Mouse (Mus musculus): ENCODE measurements at regions not wholly inside any gene's neighbourhood (a gene's known extent, or its start where the extent isn't known, plus 50 kb on each side); places are given as distances from the start of the nearest gene placed in this dataset.

DNA sequence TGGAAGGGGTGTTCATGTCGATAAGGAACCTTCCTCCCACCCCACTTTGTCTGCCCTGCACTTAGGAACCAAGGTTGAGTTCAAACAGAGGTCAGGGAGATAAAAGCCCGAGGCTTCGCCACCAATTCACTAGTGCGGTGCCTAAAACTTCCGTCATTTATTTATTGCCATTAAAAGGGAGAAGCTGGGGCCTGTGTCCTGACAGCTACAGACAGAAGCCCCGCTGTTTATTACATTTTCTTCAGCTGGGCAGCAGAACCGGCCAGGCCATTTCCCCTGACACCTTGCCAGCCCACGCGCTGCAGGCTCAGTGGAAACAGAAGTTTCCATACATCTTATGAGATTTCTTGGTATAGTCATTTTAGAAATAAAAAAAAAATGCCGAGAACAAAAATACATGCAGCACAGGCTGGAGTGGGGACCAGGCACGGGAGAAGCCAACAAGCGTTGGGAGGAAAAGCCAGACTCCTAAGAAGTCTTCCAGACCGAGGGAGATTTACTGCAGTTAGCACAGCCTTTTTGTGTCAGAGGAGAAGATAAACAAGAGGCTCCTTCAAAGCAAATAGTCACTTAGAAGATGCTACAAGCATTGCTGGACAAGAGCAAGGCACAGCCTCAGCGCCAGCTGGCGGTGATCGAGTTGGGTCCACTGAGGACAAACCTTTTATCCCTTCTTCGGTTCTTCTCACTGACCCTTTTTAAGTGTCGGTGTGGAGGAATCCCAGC is 120.5 kb upstream of the Gm10295 start:
- Histone ChIP-seq H3K36me3 (replicated peaks) (no peaks in the 10 kb centered on the region), H3K4me1 (peaks cover 14% of the 10 kb centered on the region), H3K9me3 (no peaks in the 10 kb centered on the region), H3K27ac (peak overlapping the region; percentile 51; the same call in 1 of the 2 replicates), H3K27me3 (ENCODE audit: poor library complexity, severe bottlenecking) (no peaks in the 10 kb centered on the region), H3K4me3 (no peak overlapping the region)
- 56% methylated on average over 18 of the region's 18 CpGs for WGBS
- DNase-seq (ENCODE audit: extremely low spot score, low spot score), result no peak

DNA sequence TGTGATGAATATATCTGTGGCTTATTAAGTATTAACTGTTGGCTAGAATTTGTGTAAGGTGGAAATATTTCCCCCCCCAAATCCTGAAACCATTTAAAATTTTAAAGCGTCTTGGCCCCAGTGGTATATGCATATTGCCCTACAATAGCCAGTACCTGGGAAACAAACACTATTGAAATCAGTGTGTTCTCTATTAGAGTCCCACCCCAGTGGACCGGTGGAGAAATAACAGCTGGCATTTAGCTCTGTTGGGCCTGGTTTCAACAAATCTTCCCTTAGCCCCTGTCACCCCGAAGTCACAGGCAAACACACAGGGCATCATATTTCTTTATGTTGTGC is 120.0 kb upstream of the Gm10295 start:
- Histone ChIP-seq H3K4me1 (peaks cover 14% of the 10 kb centered on the region), H3K27me3 (ENCODE audit: poor library complexity, severe bottlenecking) (no peaks in the 10 kb centered on the region), H3K4me3 (no peak overlapping the region), H3K9me3 (no peaks in the 10 kb centered on the region), H3K36me3 (replicated peaks) (no peaks in the 10 kb centered on the region), H3K27ac (no peak overlapping the region)
- WGBS, result 54% methylated on average over 3 of the region's 3 CpGs
- no peak for DNase-seq (ENCODE audit: extremely low spot score, low spot score)

- Histone ChIP-seq H3K9me3 (no peaks in the 10 kb centered on the region), H3K4me1 (peaks cover 18% of the 10 kb centered on the region), H3K27me3 (ENCODE audit: poor library complexity, severe bottlenecking) (no peaks in the 10 kb centered on the region), H3K4me3 (no peak overlapping the region), H3K36me3 (replicated peaks) (no peaks in the 10 kb centered on the region), H3K27ac (no peak overlapping the region)
- DNase-seq (ENCODE audit: extremely low spot score, low spot score), result no peak
- 63% methylated on average over 2 of the region's 2 CpGs for WGBS
Observed at GRCm38 (mm10) chr7:71470418-71470817, 119.1 kb upstream of the Gm10295 start.

DNA sequence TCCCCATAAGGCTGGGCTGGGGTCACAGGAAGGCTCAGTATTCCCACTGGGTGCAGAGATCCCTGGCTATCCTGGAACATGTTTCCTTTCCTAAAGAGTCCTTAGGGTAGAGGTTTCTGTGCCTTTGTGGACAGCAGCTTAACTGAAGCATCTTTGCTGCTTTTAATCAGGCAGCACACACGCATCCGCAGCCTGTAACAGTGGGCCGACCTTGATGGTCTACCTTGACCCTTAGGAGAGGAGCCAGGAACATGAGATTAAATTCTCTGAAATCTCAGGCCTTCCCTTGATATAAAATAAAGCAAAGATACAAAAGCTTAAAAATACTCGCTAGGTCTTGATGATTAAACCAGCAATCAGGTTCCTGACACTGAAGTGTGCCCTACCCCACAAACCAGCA is 118.7 kb upstream of the Gm10295 start:
- Histone ChIP-seq H3K27ac (no peak overlapping the region), H3K27me3 (ENCODE audit: poor library complexity, severe bottlenecking) (no peaks in the 10 kb centered on the region), H3K4me3 (no peak overlapping the region), H3K9me3 (no peaks in the 10 kb centered on the region), H3K36me3 (replicated peaks) (no peaks in the 10 kb centered on the region), H3K4me1 (peaks cover 18% of the 10 kb centered on the region)
- no peak for DNase-seq (ENCODE audit: extremely low spot score, low spot score)
- 81% methylated on average over 4 of the region's 4 CpGs for WGBS

- H3K36me3 ChIP-seq (replicated peaks), result no peaks in the 10 kb centered on the region
- H3K4me1 ChIP-seq, result peaks cover 18% of the 10 kb centered on the region
- no peaks in the 10 kb centered on the region for H3K9me3 ChIP-seq
- H3K27ac ChIP-seq, result no peak overlapping the region
- DNase-seq (ENCODE audit: extremely low spot score, low spot score), result no peak
- WGBS, result 82% methylated on average over 9 of the region's 9 CpGs
- H3K4me3 ChIP-seq, result no peak overlapping the region
- H3K27me3 ChIP-seq (ENCODE audit: poor library complexity, severe bottlenecking), result no peaks in the 10 kb centered on the region
Observed at GRCm38 (mm10) chr7:71467436-71468127, 116.3 kb upstream of the Gm10295 start.

DNA sequence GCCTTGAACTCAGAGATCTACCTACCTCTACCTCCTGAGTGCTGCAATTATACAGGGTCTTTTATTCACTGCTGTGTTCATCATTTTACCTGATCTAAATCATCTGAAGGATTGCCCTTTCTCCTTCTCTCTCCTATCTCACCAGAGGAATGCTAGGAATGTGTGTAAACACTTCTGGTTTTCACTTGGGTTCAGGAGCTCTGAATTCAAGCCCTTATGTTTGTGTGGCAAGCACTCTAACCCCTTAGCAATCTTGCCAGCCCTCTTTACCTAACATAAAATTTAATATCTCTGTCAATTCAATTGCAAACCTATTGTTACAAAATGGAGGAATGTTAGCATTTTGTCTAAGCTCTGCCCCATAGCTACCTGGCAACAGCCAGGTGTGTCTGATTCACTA is 112.8 kb upstream of the Gm10295 start:
- H3K4me3 ChIP-seq, result no peak overlapping the region
- no peak for DNase-seq (ENCODE audit: extremely low spot score, low spot score)
- no peaks in the 10 kb centered on the region for H3K36me3 ChIP-seq (replicated peaks)
- no peak overlapping the region for H3K27ac ChIP-seq
- peaks cover 4% of the 10 kb centered on the region; the same call in 1 of the 2 replicates for H3K4me1 ChIP-seq
- H3K9me3 ChIP-seq, result no peaks in the 10 kb centered on the region
- no peaks in the 10 kb centered on the region for H3K27me3 ChIP-seq (ENCODE audit: poor library complexity, severe bottlenecking)

- DNase-seq (ENCODE audit: extremely low spot score, low spot score), result no peak
- Histone ChIP-seq H3K36me3 (replicated peaks) (no peaks in the 10 kb centered on the region), H3K27me3 (ENCODE audit: poor library complexity, severe bottlenecking) (no peaks in the 10 kb centered on the region), H3K9me3 (no peaks in the 10 kb centered on the region), H3K4me3 (no peak overlapping the region), H3K4me1 (peaks cover 4% of the 10 kb centered on the region; the same call in 1 of the 2 replicates), H3K27ac (no peak overlapping the region)
- 87% methylated on average over 2 of the region's 2 CpGs for WGBS
Observed at GRCm38 (mm10) chr7:71463565-71463964, 112.3 kb upstream of the Gm10295 start.

DNA sequence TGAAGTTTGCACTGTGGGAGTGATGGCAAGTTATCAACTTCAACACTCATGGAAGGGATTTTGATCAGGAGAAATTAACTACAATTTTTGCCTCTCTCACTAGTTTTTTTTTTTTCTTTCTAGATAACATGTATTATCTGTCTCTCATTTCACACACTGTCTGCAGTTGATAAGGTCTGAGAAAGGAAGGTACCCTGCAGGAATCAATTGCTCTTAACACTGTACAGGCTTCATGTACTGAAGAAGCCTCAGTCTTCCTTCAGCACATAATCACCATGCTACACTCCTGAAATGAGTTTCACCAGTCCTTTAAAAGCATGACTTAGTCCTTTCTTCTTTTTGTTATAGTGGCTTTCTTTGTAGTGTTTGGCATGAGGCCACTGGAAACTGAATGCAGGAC is 108.5 kb upstream of the Gm10295 start:
- Histone ChIP-seq H3K36me3 (replicated peaks) (no peaks in the 10 kb centered on the region), H3K27me3 (ENCODE audit: poor library complexity, severe bottlenecking) (no peaks in the 10 kb centered on the region), H3K27ac (no peak overlapping the region), H3K9me3 (no peaks in the 10 kb centered on the region), H3K4me3 (no peak overlapping the region), H3K4me1 (no peaks in the 10 kb centered on the region)
- no peak for DNase-seq (ENCODE audit: extremely low spot score, low spot score)

DNA sequence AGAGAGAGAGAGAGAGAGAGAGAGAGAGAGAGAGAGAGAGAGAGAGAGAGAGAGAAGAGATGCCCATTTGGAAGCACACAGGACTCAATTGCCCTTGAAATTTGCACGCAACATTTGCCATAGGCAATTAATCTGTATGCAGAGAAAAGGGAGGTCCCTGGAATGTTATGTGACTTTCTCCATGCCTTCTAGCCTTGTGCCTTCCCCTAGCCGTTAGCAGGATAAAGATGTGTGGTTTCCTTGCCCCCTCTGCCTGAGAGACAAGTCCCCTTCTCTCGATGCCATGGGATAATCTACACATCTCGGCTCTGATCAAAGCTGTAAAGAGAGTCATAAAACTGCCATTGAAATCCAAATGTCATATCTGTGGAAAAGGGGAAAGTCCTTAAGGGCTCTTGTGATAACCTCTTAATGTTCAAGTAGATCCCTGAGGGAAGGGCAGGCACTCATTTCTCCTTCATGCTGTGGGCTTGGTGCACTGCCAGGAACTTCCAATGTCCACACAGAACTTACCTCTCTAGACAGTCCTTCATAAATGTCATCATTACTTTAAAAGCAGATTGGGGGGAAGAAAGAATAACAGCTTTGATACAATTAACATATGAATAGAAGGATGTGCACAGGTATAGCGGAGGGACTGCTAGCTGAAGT is 106.9 kb upstream of the Gm10295 start:
- WGBS, result 82% methylated on average over 5 of the region's 5 CpGs
- no peak for DNase-seq (ENCODE audit: extremely low spot score, low spot score)
- no peaks in the 10 kb centered on the region for H3K4me1 ChIP-seq
- no peak overlapping the region for H3K27ac ChIP-seq
- H3K36me3 ChIP-seq (replicated peaks), result no peaks in the 10 kb centered on the region
- H3K9me3 ChIP-seq, result no peaks in the 10 kb centered on the region; the same call in 1 of the 2 replicates
- no peaks in the 10 kb centered on the region for H3K27me3 ChIP-seq (ENCODE audit: poor library complexity, severe bottlenecking)
- no peak overlapping the region for H3K4me3 ChIP-seq

DNA sequence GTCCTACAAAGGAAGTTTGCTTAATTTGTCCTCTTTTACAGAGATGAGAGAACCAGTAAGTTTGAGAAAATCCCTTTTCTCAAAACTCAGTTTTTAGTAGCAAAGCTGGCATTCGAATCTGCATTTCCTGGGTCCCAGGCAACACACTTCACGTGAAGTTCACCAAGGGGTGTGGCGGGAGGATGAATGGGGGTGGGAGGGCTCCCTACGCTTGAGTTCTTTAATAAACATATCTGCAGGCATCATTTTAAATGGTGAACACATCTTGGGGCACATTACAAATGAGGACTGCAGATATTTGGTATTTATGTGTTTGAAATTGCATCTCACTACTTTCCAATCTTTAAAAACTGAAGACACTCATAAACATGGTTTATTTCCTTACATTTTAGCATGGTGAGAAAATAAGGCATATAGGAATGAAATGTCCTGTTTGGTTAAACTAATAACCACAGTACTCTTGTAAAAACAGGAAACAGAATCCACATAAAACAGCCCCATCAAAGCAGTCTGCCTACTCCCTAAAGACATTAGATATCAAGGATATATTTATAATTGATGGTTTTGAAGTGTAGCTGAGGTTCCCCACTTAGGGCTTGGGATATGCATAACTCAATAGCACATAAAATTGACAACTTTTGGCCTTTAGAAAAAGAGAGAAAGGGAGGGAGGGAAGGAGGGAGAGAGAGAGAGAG is 106.3 kb upstream of the Gm10295 start:
- no peak overlapping the region for H3K4me3 ChIP-seq
- no peaks in the 10 kb centered on the region for H3K27me3 ChIP-seq (ENCODE audit: poor library complexity, severe bottlenecking)
- DNase-seq (ENCODE audit: extremely low spot score, low spot score), result no peak
- no peaks in the 10 kb centered on the region for H3K4me1 ChIP-seq
- H3K36me3 ChIP-seq (replicated peaks), result no peaks in the 10 kb centered on the region
- no peaks in the 10 kb centered on the region; the same call in 1 of the 2 replicates for H3K9me3 ChIP-seq
- WGBS, result 91% methylated on average over 4 of the region's 4 CpGs
- no peak overlapping the region for H3K27ac ChIP-seq

DNA sequence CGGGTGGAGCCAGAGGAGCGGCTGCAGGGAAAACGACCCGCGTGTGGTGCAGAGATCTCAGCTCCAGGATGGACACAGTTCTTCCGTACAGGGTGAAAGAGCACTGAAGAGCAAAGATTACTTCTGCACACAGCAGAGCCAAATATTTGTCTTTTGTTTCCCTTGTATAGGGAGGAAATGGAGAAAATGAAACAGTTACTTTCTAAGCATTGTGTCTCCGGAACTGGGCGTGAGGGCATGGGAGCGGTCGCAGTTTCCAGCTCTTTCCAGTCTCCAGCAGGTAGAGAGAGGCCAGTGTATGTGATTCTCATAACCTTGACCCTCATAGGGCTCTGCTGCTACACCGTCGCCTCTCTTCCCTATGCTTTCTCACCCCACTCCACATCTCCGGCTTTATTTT is 105.1 kb upstream of the Gm10295 start:
- Histone ChIP-seq H3K9me3 (no peaks in the 10 kb centered on the region; the same call in 1 of the 2 replicates), H3K27me3 (ENCODE audit: poor library complexity, severe bottlenecking) (no peaks in the 10 kb centered on the region), H3K27ac (no peak overlapping the region), H3K4me1 (no peaks in the 10 kb centered on the region), H3K4me3 (no peak overlapping the region), H3K36me3 (replicated peaks) (no peaks in the 10 kb centered on the region)
- 93% methylated on average over 13 of the region's 13 CpGs for WGBS
- no peak for DNase-seq (ENCODE audit: extremely low spot score, low spot score)

- Histone ChIP-seq H3K27ac (no peak overlapping the region), H3K4me1 (no peaks in the 10 kb centered on the region), H3K4me3 (no peak overlapping the region), H3K9me3 (no peaks in the 10 kb centered on the region), H3K27me3 (ENCODE audit: poor library complexity, severe bottlenecking) (no peaks in the 10 kb centered on the region), H3K36me3 (replicated peaks) (no peaks in the 10 kb centered on the region)
- WGBS, result 76% methylated on average over 11 of the region's 11 CpGs
- no peak for DNase-seq (ENCODE audit: extremely low spot score, low spot score)
Observed at GRCm38 (mm10) chr7:71440330-71441240, 89.3 kb upstream of the Gm10295 start.
